Mouse (Mus musculus) hindbrain, embryonic 15.5 days (tissue): ENCODE measurements around the gene Srgap3. TPM values are rescaled to one million over a fixed set of nuclear protein-coding genes. Genes with fewer than 3 reads are reported as not detected.

Experiments used
- ATAC-seq: fragments of 200-750 bp; cut with Nextera tagmentation; 2 replicates; pipeline ENCODE4 v1.8.0; 2017; ENCODE audit warnings: low read depth, moderate number of reproducible peaks, moderate TSS enrichment; ENCODE audit not compliant: low FRiP score
- H3K27ac ChIP-seq: fragments of 300-500 bp; sonication (generic); replicated peaks from 2 replicates; pipeline ENCODE4 v1.5.1; 2015; ENCODE audit warnings: mild to moderate bottlenecking, inconsistent platforms
- H3K27me3 ChIP-seq: fragments of 300-500 bp; sonication (generic); 2 replicates; pipeline ENCODE4 v1.6.1; 2015; ENCODE audit warnings: control low read depth, inconsistent platforms
- H3K36me3 ChIP-seq: fragments of 300-500 bp; sonication (generic); 2 replicates; pipeline ENCODE4 v1.6.1; 2015; ENCODE audit warnings: control low read depth, inconsistent platforms
- H3K4me1 ChIP-seq: fragments of 300-500 bp; sonication (generic); replicated peaks from 2 replicates; pipeline ENCODE4 v1.6.1; 2015; ENCODE audit warnings: control low read depth, inconsistent platforms
- H3K4me2 ChIP-seq: fragments of 300-500 bp; sonication (generic); 2 replicates; pipeline ENCODE4 v1.6.1; 2015; ENCODE audit warnings: moderate library complexity, mild to moderate bottlenecking, inconsistent platforms
- H3K4me3 ChIP-seq: fragments of 300-500 bp; sonication (generic); 2 replicates; pipeline ENCODE4 v1.5.1; 2015; ENCODE audit warnings: mild to moderate bottlenecking, inconsistent platforms
- H3K9ac ChIP-seq: fragments of 300-500 bp; sonication (generic); 2 replicates; pipeline ENCODE4 v1.6.1; 2015; ENCODE audit warnings: inconsistent platforms
- H3K9me3 ChIP-seq: fragments of 300-500 bp; sonication (generic); 2 replicates; pipeline ENCODE4 v1.6.1; 2016; ENCODE audit warnings: control low read depth, inconsistent platforms
- WGBS: fragments of 180-500 bp; shearing (Covaris S2); methylation state at CpG from one replicate; pipeline ENCODE4 v1.1.7; 2015; 5-methylcytosine and 5-hydroxymethylcytosine counted together
- polyA plus RNA-seq: library from polyadenylated mRNA; unstranded; fragments of >200 nt; fragmentation: Nextera tagmentation; extraction: Ambion mirVana; gene quantifications from 2 replicates; pipeline ENCODE4 v1.2.1, GENCODE M21; 2015

Gene Srgap3
- polyA plus RNA-seq, 1 experiment from 2014 or later: 30.5 TPM

DNA sequence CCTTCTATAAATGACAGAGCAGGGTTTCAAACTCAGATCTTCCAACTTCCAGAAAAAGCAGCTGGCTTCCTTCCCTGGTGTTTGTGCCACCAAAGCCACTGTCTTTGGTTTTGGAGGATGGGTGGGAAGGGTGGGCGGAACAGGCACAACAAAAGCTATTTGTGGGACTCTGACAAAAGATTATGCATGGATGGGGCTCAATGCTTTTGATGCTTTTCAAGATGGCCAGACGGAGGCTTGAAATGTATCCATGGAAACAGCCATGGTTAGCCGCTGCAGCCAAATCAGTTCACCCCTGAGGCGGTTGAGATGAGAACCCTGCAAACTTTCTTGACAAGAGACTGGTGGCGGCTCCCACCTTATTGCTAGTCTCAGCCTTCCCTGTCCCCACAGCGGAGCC, 46.8 kb downstream of the Srgap3 start:
- Histone ChIP-seq H3K4me2 (no peak overlapping the region), H3K27me3 (no peaks in the 10 kb centered on the region), H3K9ac (no peak overlapping the region), H3K4me3 (no peak overlapping the region), H3K9me3 (no peaks in the 10 kb centered on the region), H3K36me3 (no peaks in the 10 kb centered on the region), H3K4me1 (peaks cover 79% of the 10 kb centered on the region), H3K27ac (peak overlapping the region; percentile 64)
- peak; percentile 9; the same call in 1 of the 2 replicates for ATAC-seq
- 20% methylated on average over 6 of the region's 6 CpGs for WGBS

DNA sequence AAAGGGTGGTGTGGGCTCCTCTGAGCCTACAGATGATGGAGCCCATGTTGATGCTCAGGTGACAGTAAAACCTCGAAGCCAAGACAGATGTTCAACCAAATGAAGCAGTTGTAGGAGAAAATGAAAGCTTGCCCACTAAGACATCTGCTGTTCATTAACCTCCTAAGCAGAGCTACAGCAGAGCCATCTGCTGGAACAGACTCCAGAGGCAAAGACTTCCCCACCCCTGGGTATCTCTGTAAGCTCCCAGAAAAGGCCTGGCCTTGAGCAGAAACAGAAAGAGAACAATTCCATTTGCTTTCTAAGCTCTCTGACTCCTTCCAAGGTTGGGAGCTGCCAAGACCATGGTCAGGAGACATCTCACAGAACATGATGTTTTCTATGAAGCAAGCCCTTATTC, 47.4 kb downstream of the Srgap3 start:
- H3K4me2 ChIP-seq: no peak overlapping the region
- H3K4me1 ChIP-seq: peaks cover 84% of the 10 kb centered on the region
- peak overlapping the region; percentile 51 for H3K27ac ChIP-seq
- 5% methylated on average over 1 of the region's 1 CpGs for WGBS
- H3K9ac ChIP-seq: no peak overlapping the region
- no peaks in the 10 kb centered on the region for H3K36me3 ChIP-seq
- no peaks in the 10 kb centered on the region for H3K9me3 ChIP-seq
- H3K27me3 ChIP-seq: no peaks in the 10 kb centered on the region
- H3K4me3 ChIP-seq: no peak overlapping the region
- no peak for ATAC-seq

DNA sequence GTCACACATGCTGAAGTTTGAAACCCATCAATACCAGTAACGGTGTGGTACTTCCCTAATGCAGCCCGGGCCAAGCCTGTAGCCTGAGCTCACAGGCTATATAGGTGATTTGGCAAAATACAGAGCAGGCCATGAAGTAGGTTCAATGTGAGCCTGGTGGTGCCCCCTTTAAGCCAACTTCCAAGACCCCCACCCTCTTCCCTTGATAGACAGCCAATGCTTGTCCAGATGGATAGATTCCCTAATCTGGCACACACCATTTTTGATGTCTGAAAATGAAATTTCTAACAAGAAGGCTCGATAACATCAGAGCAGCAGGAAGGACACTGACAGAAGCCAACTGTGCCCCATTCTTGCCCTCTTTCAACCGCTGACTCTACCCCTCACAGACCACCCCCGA, 47.8 kb downstream of the Srgap3 start:
- no peaks in the 10 kb centered on the region for H3K27me3 ChIP-seq
- no peak for ATAC-seq
- H3K4me1 ChIP-seq: peaks cover 87% of the 10 kb centered on the region
- no peaks in the 10 kb centered on the region for H3K36me3 ChIP-seq
- no peaks in the 10 kb centered on the region for H3K9me3 ChIP-seq
- 51% methylated on average over 5 of the region's 5 CpGs for WGBS
- H3K27ac ChIP-seq: peak overlapping the region; percentile 51
- H3K4me3 ChIP-seq: no peak overlapping the region
- H3K9ac ChIP-seq: no peak overlapping the region
- no peak overlapping the region for H3K4me2 ChIP-seq

DNA sequence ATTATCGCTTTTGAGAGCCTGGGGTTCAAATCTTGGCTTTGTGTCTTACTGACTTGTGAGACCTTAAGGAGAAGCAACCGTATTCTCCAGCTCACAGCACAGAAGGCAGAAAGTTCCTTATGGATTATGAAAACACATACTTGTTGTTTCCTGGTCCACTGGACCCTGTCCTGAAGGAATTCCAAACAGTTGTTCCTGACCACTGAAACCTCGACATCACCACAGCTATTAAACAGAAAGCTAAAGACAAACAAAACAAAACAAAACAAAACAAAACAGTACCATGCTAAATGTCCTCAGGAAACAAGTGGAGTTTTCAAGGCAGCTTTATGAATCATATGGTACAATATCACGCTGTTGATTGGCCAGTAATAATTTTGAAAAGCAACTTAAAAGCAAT, 48.6 kb downstream of the Srgap3 start:
- no peaks in the 10 kb centered on the region for H3K36me3 ChIP-seq
- peak overlapping the region; percentile 51; the same call in 1 of the 2 replicates for H3K27ac ChIP-seq
- no peak overlapping the region for H3K9ac ChIP-seq
- H3K9me3 ChIP-seq: no peaks in the 10 kb centered on the region
- H3K4me2 ChIP-seq: no peak overlapping the region
- peaks cover 79% of the 10 kb centered on the region for H3K4me1 ChIP-seq
- WGBS: 63% methylated on average over 4 of the region's 4 CpGs
- H3K27me3 ChIP-seq: no peaks in the 10 kb centered on the region
- no peak for ATAC-seq
- H3K4me3 ChIP-seq: no peak overlapping the region

DNA sequence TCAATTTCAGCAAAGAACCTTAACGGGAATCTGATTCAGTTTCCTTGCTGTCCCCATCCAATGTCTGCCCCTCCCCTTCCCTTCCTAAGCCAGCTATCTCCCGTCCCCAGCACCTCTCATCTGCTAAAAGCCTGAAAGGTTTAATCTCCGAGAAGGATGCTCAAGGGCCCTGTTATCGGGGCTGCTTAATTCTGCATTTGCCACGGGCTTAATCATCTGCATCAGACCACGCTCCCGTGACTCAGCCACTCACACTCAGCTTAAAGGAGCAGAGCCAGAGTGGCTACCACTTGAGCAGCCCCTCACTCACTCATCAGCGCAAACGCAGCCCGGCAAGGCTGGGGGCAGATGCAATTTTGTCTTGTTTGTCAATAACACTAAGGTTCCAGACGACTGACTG, 50.7 kb downstream of the Srgap3 start:
- Histone ChIP-seq H3K27ac (peak overlapping the region; percentile 58), H3K4me3 (no peak overlapping the region), H3K9me3 (no peaks in the 10 kb centered on the region), H3K4me2 (peak overlapping the region; percentile 35), H3K9ac (no peak overlapping the region), H3K36me3 (no peaks in the 10 kb centered on the region), H3K27me3 (no peaks in the 10 kb centered on the region), H3K4me1 (peaks cover 59% of the 10 kb centered on the region)
- 11% methylated on average over 11 of the region's 11 CpGs for WGBS
- peak; percentile 52 for ATAC-seq

DNA sequence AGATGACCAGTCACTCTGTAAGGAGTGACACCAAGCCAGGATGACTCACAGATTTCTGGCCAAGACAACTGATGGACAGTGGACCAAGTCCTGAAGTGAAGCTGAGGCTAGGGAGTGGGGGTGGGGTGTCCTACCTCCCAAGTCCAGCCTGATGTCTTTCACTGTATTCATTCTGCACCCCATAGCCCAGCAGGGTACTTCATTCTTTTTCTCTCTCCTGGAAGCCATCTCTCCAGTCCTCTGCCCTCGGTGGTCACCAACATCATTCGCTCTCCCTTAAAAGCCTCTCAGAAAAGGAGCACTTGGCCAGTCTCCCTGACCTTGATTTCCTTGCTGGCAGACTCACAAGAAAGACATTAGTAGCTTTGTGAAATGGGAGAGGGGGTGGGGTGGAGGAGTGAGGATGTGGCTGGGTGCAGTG, 56.7 kb downstream of the Srgap3 start:
- peaks cover 25% of the 10 kb centered on the region for H3K4me1 ChIP-seq
- no peak overlapping the region for H3K4me2 ChIP-seq
- H3K4me3 ChIP-seq: no peak overlapping the region
- H3K36me3 ChIP-seq: no peaks in the 10 kb centered on the region
- H3K9ac ChIP-seq: no peak overlapping the region
- ATAC-seq: no peak
- H3K9me3 ChIP-seq: no peaks in the 10 kb centered on the region
- 46% methylated on average over 2 of the region's 2 CpGs for WGBS
- no peak overlapping the region for H3K27ac ChIP-seq
- H3K27me3 ChIP-seq: no peaks in the 10 kb centered on the region

DNA sequence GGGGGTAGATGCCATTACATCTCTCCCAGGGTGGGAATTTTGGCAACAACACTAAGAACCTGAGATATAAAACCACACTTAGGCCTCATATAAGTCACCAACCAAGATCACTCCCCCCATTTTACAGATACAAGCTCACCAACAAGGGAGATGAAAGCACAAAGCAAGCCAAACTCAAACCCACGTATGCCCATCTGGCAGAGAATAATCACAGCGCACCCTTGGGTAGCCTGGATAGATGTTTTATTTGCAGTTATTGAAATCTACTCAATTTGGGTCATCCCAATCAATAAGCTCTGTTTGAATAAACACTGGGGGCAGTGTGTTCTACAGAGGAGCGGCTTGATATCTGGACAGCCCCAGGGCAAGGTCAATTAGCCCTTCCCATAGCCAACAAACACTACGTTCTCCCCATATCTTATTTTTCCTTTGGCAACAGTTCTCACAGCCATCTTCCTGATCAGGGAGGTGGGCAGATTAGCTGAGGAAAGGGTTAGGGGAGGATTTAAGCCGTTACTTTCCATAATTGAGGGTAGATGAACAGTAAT, 63.4 kb downstream of the Srgap3 start:
- Histone ChIP-seq H3K4me2 (no peak overlapping the region), H3K4me3 (no peak overlapping the region), H3K9me3 (no peaks in the 10 kb centered on the region), H3K4me1 (peaks cover 64% of the 10 kb centered on the region), H3K27ac (peak overlapping the region; percentile 82), H3K27me3 (no peaks in the 10 kb centered on the region), H3K9ac (no peak overlapping the region), H3K36me3 (no peaks in the 10 kb centered on the region)
- 55% methylated on average over 5 of the region's 5 CpGs for WGBS
- no peak for ATAC-seq

DNA sequence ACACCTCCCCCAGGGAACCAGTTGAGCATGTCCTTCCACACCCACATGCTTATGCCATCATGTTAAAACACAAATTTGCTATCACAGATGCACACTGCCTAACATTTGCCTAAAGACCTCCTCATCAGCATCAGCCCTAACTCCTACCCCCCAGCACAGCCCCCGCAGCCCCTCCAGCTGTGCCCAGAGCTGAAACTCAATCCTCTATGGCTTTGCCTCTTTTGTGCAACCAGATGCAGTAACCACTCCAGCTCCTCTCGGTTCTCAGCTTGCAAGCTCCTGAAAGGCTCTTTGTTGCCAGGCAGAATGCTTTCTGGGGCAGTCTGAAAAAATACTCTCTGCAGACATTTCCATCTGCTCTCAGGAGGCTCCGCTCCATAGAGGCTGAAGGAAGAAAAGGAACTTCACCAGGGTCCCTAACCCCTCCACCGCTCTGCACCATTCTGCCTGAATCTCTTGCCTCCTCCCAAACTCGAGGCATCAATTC, 67.0 kb downstream of the Srgap3 start:
- Histone ChIP-seq H3K27ac (peak overlapping the region; percentile 83), H3K9me3 (no peaks in the 10 kb centered on the region), H3K9ac (0 out of 2 replicates have a peak overlapping the region, but pooled peaks have one; percentile 1), H3K4me3 (no peak overlapping the region), H3K4me1 (peaks cover 53% of the 10 kb centered on the region), H3K27me3 (no peaks in the 10 kb centered on the region), H3K36me3 (no peaks in the 10 kb centered on the region), H3K4me2 (peak overlapping the region; percentile 9)
- 5% methylated on average over 5 of the region's 5 CpGs for WGBS
- ATAC-seq: peak; percentile 54

DNA sequence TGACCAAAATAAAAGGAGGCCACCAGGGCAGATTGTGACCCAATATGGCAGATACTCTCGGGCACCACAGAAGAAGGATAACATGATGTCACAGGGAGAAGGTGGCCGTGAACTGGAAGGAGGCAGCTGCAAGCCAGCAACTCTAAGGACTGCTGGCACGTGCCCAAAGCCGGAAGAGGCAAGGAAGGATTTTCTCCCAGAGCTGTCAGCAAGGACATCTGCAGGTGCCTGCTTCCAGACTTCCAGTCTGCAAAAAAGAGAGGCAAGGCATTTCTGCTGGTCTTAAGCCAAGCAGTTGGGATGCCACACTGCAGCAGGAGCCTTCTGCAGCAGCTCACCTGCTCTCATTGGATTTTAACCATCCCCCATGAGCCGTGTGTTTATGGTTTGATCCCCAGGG, 67.9 kb downstream of the Srgap3 start:
- Histone ChIP-seq H3K4me1 (peaks cover 44% of the 10 kb centered on the region), H3K9me3 (no peaks in the 10 kb centered on the region), H3K9ac (no peak overlapping the region), H3K36me3 (no peaks in the 10 kb centered on the region), H3K27ac (peak overlapping the region; percentile 83), H3K4me3 (no peak overlapping the region), H3K27me3 (no peaks in the 10 kb centered on the region), H3K4me2 (no peak overlapping the region)
- ATAC-seq: no peak
- WGBS: 53% methylated on average over 5 of the region's 5 CpGs

DNA sequence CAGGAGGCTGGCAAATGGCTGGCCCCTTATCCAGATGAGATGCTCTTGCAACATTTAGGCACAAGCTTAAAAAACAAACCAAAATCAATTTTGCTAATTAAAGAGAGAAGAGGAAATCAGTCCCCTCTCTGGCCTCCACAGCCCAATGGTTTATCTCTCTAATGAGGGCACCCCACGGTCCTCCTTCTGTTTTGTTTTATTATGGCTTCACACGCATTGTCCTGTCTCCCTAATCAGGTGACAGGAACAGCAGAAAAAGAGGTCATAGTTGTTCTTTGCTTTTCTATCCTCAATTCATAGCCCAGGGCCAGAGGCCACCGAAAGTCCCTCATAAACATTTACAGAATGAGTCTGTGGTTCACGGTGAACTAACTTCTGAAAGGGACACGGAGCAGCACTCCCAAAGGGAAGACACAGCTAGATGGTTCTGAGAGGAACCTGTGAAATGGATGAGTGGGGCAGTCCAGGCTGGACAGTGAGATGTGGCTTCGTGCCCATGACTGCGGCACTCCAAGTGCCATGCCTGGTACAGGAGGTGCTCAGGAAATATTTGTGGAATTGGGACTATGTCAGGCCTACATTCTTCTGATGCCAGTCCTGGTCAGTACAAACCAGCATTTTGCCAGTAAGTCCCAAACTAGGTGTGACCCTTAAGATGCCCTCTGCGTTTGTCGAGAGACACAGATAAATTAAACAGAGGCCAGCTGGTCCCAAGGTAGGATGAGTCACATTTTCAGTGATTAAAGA, 73.8 kb downstream of the Srgap3 start:
- ATAC-seq: no peak
- H3K4me1 ChIP-seq: 0 out of 2 replicates have a peak, but pooled peaks cover 30% of the 10 kb centered on the region

DNA sequence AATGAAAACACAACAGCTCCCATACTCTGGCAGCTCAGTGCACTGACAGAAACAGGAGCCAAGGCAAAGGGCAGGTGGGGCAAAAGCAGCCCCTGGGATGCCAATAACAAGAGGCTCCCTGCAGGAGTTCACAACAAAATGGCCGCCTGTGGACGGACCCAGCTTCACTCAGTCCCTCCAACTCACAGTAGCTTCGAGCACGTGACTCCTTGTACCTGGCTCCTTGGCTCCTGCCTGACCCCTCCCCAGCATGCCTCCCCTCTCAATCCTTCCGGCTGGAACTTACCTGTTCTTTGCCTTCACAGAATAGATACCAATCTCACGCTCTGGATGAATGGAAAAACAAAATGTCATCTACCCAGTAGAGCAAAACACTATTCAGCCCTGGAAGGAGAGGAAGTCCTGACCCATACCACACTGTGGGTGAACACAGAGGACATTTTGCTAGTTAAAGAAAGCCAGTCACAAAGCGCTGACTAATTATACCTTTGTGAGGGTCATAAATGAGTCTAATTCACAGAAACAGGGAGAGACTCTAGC, 75.8 kb downstream of the Srgap3 start:
- H3K4me3 ChIP-seq: no peak overlapping the region
- no peak overlapping the region for H3K27ac ChIP-seq
- no peaks in the 10 kb centered on the region for H3K27me3 ChIP-seq
- ATAC-seq: no peak
- H3K9ac ChIP-seq: no peak overlapping the region
- H3K4me2 ChIP-seq: no peak overlapping the region
- no peaks in the 10 kb centered on the region for H3K36me3 ChIP-seq
- no peaks in the 10 kb centered on the region for H3K9me3 ChIP-seq
- 79% methylated on average over 7 of the region's 7 CpGs for WGBS
- H3K4me1 ChIP-seq: peaks cover 39% of the 10 kb centered on the region

More for the DNA sequence above, 73.8 kb downstream of the Srgap3 start:
- Histone ChIP-seq H3K4me3 (no peak overlapping the region), H3K27me3 (no peaks in the 10 kb centered on the region), H3K4me2 (no peak overlapping the region), H3K9me3 (no peaks in the 10 kb centered on the region), H3K36me3 (no peaks in the 10 kb centered on the region), H3K9ac (no peak overlapping the region), H3K27ac (no peak overlapping the region)
- WGBS: 80% methylated on average over 9 of the region's 9 CpGs

DNA sequence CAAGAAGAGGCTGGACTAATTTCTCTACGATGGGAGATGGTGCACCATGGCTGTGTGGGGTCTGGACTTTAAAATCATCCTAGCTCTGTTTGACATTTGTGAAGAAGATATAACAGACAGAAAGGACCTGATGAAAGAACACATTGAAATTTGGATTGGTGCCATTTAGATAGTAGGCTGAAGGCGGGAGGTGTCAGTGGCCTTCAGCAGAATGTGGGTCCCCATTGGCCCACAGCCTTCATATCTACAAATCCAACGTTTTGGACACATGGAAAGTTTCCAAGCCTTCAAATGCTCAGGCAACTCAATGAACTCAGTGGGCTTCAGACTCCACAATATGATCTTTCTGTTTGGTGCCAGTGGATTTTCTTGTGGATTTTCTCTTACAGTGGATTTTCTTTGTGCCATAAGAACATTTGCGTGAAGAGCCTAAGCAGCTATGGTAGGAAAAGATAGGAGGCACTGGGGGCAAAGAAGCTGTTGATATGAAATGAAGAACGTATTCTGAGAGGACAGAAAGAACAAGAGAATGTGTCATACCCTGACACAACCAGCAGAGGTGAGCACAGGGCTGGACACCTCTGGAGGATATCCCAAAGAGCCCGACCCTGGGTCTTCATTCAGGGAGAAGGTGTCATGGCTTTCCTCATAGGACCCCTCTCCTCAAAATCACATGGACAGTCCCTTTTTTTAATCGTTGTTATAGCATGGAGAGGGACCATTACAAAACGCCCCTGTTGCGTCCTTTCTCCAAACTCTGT, 78.7 kb downstream of the Srgap3 start:
- no peaks in the 10 kb centered on the region for H3K27me3 ChIP-seq
- ATAC-seq: no peak

More for the DNA sequence above, 78.7 kb downstream of the Srgap3 start:
- H3K9ac ChIP-seq: no peak overlapping the region
- H3K4me2 ChIP-seq: no peak overlapping the region
- no peaks in the 10 kb centered on the region for H3K9me3 ChIP-seq
- WGBS: 84% methylated on average over 9 of the region's 9 CpGs
- peaks cover 54% of the 10 kb centered on the region for H3K4me1 ChIP-seq
- no peak overlapping the region for H3K4me3 ChIP-seq
- no peak overlapping the region for H3K27ac ChIP-seq
- H3K36me3 ChIP-seq: no peaks in the 10 kb centered on the region
